In the genomic region with DNA sequence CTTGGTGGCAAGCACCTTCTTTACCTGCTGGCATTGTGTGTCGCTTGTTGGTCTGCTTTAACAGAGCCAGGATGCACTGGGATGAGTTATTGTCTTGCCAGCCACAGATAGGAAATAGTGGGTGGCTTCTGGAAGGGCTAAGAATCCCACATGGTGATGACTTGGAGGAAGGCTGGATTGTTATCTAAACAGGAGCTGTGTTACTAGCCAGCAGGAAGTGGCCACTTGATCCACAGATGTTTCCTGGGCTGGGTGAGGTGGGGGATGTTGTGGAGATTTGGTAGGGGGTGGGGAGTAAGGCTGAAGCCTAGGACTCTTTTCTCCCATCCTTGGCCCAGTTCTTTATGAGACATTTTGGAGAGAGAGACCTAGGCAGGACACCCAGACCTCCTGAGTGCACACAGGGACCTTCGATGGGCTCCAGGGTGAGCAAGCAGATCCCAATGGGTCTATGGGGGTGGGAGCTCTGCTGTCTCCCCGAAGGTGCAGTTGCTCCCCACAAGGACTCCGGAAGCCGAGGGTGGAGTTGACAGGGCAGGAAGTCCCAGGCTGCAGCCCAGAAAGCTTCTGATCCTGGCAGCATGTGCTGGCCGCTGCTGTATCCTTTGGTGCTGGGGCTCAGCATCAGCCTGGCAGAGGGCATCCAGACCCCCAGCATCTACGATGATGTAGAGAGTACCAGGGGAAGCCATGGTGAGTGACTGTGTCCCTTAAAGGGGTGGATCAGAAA, we compare ENCODE assay signal across 9 mouse cellular contexts. TPM values are rescaled to one million over a fixed set of nuclear protein-coding genes. Genes with fewer than 3 reads are reported as not detected.
DNase-seq lines count a peak whose midpoint lies in the region; ATAC-seq and TF ChIP-seq lines count a peak whose summit lies in the region.
"Had no signal": no experiment of that assay in that cellular context is flagged by ENCODE, and none has a peak within 500 bp of the region (broad histone marks: within the 10 kb centered on the region; RNA-seq: fewer than 3 reads in every experiment).

A gene (plus strand): TSS at position 559 of the 730 bp plus-strand sequence.

- no peak within 1 kb of the TSS for H3K27ac ChIP-seq in liver, postnatal 0 days (ENCODE audit: low read depth)
- H3K27ac ChIP-seq: left cerebral cortex, adult 2 months had no signal

- 23% methylated on average over 7 of the region's 7 CpGs for WGBS in liver, postnatal 0 days (ENCODE audit: insufficient replicate concordance)

- no peak within 1 kb of the TSS for H3K9ac ChIP-seq in liver, postnatal 0 days (replicated peaks)

- H3K9me3 ChIP-seq in liver, postnatal 0 days (ENCODE audit: low read length): no peaks in the 10 kb centered on the region

- TF ChIP-seq EP300 in liver, postnatal 0 days (IDR thresholded peaks at IDR 0.05; ENCODE audit: low read depth): no peak

- no peaks in the 10 kb centered on the region for H3K27me3 ChIP-seq in liver, postnatal 0 days (ENCODE audit: insufficient read depth, low read length)

- intact Hi-C loops in heart, postnatal 36 days (cut with DNase I): no loop called here

- no peaks in the 10 kb centered on the region for H3K4me1 ChIP-seq in liver, postnatal 0 days (ENCODE audit: insufficient read depth)

- peak; percentile 27; the same call in 1 of the 2 replicates for ATAC-seq in liver, postnatal 0 days
- ATAC-seq in megakaryocyte-erythroid progenitor cell, adult 5-6 weeks (replicated peaks; ENCODE audit: low FRiP score, low TSS enrichment, poor library complexity, severe bottlenecking): no peak

- peaks cover 13% of the 10 kb centered on the region; the same call in 1 of the 2 replicates for H3K36me3 ChIP-seq in liver, postnatal 0 days (replicated peaks; ENCODE audit: insufficient read depth, low read length)

- H3K4me3 ChIP-seq in liver, postnatal 0 days (ENCODE audit: low read depth, low read length): no peak within 1 kb of the TSS
- H3K4me3 ChIP-seq: left cerebral cortex, adult 2 months had no signal

- peak; percentile 1 to 3 for DNase-seq in frontal cortex, postnatal 25 days (ENCODE audit: low spot score in 2 of 2)
- no peak for DNase-seq in frontal cortex, postnatal 36 days (ENCODE audit: low spot score in 2 of 2)
- DNase-seq in CD4-positive, CD25-positive, alpha-beta regulatory T cell, adult 2 months (ENCODE audit: low read depth, low spot score): peak; percentile 65
- peak; percentile 24 for DNase-seq in heart, postnatal 36 days
- peak; percentile 14 for DNase-seq in liver, postnatal 0 days
- no peak for DNase-seq in urinary bladder, postnatal 14 days (ENCODE audit: low spot score)
- no peak for DNase-seq in ovary, postnatal 14 days (ENCODE audit: low spot score)

- no peak for TF ChIP-seq CTCF in liver, postnatal 0 days (IDR thresholded peaks at IDR 0.05; ENCODE audit: low read depth)

- no peak within 1 kb of the TSS for H3K4me2 ChIP-seq in liver, postnatal 0 days (ENCODE audit: low read depth, low read length)

RNA-seq across cellular contexts. Expression of the gene that starts here (rescaled TPM):
- 1 to 10 TPM; 1.1 to 2.1 TPM for total RNA-seq in heart, postnatal 36 days (2021)
- polyA plus RNA-seq in liver, postnatal 0 days (2015; fragmentation: Nextera tagmentation; extraction: Ambion mirVana): 2.6 and 3.3 TPM in 2 replicates
- total RNA-seq in megakaryocyte-erythroid progenitor cell, adult 5-6 weeks (2014; fragmentation: Nextera tagmentation): 0.13 and 5.0 TPM in 2 replicates
- 2.0 and 3.0 TPM in 2 replicates for total RNA-seq in megakaryocyte-erythroid progenitor cell, adult 5-6 weeks (2017)
- total RNA-seq: left cerebral cortex, adult 2 months had no signal

Comparison
In these comparisons a context has a peak if more than half of its experiments do, and no peak if none do; other contexts are left out.
1. DNase-seq: peak in frontal cortex, postnatal 25 days (2 of 2), CD4-positive, CD25-positive, alpha-beta regulatory T cell, adult 2 months (single experiment), heart, postnatal 36 days (2 of 2) and liver, postnatal 0 days (single experiment); none in frontal cortex, postnatal 36 days (0 of 2), urinary bladder, postnatal 14 days (single experiment) and ovary, postnatal 14 days (single experiment).